Mouse (Mus musculus) cerebellum, adult 2 months (tissue): ENCODE data around the gene AW822073.
"Not testable (repeated sequence)": the region's sequence is repeated elsewhere in the genome, so short reads cannot be mapped to it uniquely, and the experiment has no call there.

Source experiments
- CTCF ChIP-seq: fragments of 200-500 bp; IDR thresholded peaks from 2 replicates; pipeline ENCODE4 v1.5.1; 2011; ENCODE audit warnings: low read depth, mild to moderate bottlenecking, control low read depth, low read length, moderate library complexity, borderline replicate concordance; ENCODE audit not compliant: insufficient read depth
- POLR2A ChIP-seq: fragments of 200-500 bp; IDR thresholded peaks from 2 replicates; pipeline ENCODE4 v1.6.1; 2011; ENCODE audit warnings: low read length, control low read depth, borderline replicate concordance; ENCODE audit not compliant: insufficient read depth

DNA sequence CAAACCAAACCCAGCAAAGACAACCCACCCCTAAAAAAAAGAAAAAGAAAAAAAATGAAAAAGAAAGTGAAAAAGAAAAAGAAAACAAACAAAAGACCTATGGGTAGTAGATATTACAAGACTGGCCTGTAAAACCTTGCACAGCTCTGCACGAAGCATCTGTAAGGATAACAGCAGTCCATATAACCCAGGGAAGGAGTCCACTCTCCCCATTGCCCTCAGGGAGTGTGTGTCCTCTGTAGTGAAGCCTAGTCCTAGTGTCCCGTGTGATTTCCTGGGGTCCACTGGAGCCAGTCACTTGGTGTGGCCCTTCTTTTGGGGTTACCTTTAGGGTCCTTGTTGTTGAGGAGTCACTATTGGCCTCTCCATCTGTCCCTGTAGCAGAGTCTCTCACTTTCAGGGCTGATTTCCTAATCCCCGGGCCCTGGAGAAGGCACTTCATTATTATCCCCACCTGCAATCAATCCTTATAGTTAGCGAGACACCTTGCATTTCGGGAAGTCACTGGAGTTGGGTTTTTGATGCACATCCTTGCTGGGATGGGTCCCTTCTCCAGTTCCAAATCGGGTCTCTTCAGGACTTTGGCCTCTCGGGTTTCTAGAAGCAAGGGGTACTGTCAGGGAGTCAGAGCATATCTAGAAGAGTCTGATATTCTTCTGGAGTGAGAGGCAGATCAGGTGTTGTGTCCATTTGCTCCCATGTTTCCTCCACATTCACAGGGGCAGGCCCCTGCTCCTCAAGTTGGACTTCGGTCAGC, 14.4 kb upstream of the AW822073 start:
- not testable (repeated sequence) for TF ChIP-seq CTCF, POLR2A
